Mouse (Mus musculus): ENCODE results near the gene Gyg.
"Not testable (repeated sequence)": the region's sequence is repeated elsewhere in the genome, so short reads cannot be mapped to it uniquely, and the experiment has no call there.

The Gyg gene

DNA sequence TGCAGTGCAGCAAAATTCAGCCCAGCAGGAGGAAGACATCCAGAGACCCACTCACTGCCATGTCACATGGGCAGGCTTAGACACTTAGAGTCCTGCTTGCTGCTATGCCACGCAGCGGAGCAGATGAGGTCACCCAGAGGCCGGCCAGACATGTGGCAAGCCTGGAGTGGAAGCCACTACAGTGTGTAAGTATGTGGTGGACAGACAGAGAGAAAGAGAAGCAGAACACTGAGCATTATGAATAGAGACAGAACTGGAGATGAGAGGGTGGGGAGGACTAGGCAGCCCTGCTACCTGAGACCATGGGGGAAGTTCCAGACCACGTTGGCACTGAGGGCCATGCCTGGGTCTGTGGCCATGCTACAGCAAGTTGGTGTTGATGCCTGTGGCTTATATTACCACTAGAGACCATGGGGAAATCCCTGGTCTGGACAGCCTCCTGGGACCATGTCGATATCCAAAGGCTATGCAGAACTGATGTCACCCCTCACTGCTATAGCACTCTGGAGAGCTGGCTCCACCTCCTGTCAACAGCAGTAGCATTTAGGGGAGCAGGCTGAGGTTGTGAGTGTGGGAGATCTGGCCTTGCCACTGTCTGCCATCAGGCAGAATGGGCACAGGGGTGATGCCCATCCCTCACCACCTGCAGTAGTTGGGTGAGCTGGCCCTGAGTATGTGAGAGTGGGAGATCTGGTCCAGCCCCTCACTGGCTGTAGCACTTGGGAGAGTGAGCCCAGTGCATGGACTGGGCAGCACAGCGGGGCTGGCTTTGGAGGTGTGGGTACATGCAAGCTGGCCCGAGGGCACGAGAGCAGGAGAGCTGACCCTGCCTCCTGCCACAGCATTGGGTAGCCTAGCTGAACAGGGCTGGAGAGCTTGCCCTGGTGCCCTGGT is 24.4 kb downstream of the Gyg start:
- no peak for DNase-seq (ENCODE audit: low spot score in 2 of 2)

DNA sequence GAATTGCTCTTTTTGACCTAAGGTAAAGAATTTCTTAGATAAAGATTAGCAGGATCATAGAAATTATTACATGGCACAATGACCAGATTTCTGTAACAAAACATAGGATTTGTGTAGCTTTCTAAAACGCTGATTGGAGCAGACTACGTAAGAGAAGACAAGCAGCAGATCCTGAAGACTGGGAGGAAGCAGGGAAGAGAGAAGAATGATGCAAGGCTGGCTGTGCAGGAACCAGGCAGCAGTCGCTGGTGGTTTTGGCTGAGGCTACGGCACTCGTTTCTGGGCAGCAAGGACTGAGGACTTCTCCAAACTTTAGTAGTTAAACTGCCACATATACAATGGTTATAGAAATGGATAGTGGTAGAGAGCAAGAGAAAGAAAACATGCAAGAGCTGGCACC is 25.6 kb downstream of the Gyg start:
- DNase-seq (ENCODE audit: low spot score in 2 of 2) = no peak

DNA sequence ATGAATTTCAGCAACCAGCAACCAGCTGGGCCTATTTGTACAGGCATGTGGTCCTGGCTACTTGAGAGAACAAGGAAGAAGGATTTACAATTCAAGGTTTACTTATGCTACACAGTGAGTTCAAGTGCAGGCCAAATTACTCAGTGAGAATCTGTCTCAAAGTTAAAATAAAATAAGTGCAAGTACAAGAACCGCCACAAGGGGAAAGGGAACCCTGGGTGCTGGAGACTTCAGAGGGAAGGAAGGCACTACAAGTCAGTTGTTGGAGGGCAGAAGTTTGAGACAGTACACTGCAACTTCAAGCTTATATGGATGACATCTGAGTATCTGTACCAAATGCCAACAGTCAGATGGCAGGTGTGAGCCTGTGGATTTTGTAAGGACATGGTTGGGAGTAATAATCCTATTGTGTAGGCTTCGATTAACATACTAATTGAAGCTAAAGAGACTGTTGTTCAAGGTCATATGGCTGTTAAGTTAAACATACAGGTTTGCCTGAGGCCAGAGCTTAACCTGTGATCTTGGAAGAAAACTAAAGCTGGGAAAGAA is 28.0 kb downstream of the Gyg start:
- DNase-seq (ENCODE audit: low spot score in 2 of 2) = no peak

DNA sequence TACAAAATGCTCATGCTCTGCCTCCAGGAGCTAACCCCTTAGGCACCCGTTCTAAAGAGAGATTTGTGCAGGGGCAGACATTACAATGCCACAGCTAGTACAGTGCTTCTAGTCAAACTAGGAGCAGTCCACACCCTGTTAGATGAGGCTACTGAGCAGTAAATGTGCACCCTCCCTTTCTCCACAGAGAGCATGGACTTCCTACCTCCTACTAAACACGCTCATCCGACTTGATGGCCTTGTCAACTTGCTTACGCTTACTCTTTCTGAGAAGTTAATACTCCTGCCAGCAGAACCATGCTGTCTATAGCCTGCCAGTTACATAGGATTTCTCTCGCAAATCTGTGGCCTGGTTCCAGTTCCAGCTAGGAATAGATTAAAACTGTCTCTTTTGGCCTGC is 29.5 kb downstream of the Gyg start:
- DNase-seq (ENCODE audit: low spot score in 2 of 2) = no peak

DNA sequence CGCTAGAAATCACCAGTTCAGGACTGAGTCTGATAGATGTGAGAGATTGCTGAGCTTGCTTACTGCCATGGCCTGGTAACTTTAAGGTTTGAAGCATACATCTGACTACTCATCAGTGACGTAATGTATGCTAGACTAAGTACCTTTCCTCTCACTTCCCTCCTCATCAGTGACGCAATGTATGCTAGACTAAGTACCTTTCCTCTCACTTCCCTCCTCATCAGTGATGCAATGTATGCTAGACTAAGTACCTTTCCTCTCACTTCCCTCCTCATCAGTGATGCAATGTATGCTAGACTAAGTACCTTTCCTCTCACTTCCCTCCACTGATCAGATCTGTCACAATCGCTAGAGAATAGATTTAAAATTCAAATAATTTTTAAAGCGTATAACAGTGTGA is 33.5 kb downstream of the Gyg start:
- DNase-seq (ENCODE audit: low spot score in 2 of 2) = not testable (repeated sequence)

DNA sequence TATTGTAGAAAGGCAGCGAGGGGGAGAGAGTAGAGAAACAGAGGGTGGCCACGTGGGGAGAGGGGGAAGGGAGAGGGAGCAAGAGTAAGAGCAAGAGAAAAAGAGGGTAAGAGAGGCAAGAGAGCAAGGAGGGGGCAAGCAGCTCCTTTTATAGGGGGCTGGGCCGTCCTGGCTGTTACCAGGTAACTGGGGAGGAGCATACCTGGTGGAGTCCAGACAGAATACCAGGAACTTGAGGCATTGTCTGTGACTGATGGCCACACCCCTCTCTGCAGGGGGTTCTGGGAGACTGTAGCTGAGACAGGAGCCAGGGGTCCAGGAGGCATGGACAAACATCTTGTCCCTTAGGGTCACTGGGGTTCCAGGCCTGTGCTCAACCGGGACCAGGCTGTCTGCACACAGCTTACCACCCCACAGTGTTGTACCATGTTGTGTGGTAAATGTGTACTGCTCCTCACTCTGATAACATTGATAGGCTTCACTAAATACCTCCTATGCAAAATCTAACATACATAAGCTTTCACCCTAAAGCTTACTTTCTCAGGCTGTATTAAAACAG is 35.4 kb downstream of the Gyg start:
- no peak for DNase-seq (ENCODE audit: low spot score in 2 of 2)

DNA sequence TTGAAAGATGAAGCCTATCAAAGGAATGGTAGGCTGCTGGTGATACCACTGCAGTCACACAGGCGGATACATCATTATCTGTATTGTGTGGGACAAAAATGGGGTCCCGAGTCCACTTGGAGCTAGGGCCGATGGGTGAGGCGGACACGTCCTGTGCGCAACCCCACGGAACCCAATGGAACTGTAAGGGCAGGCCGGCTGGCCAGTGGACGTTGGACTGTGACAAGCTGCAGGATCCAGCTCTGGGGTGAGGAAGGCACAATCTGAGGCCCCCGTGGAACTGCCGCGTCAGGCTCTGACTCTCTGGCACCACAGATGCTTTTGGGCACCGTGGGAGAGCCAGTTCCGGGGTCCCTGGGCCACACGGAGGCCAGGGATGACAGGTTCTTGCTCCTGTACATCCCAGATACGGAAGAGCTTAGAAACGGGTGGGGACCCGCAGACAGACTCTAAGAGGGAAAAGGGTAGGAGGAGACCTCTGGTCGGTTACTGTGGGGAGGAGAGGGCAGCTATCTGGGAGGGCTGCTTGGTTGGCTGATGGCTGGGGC is 36.0 kb downstream of the Gyg start:
- no peak for DNase-seq (ENCODE audit: low spot score in 2 of 2)

DNA sequence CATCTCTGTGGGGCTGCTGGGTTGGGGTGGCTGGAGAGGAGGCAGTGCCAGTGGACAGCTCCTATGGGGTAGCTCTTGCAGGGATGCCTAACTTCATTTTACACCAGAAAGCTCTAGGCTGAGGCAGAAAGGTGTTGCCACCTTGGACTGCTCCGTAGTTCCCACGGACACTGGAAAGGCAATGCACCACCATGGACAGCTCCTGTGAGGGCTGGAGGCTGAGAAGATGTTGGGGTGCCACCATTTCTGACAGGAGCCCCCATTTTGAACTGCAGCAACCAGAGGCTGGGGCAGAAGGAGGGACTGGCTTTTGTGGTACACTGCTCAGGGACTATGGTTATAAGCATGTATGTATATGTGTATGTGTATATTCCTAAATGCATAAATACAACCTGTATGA is 43.2 kb downstream of the Gyg start:
- no peak for DNase-seq (ENCODE audit: low spot score in 2 of 2)

DNA sequence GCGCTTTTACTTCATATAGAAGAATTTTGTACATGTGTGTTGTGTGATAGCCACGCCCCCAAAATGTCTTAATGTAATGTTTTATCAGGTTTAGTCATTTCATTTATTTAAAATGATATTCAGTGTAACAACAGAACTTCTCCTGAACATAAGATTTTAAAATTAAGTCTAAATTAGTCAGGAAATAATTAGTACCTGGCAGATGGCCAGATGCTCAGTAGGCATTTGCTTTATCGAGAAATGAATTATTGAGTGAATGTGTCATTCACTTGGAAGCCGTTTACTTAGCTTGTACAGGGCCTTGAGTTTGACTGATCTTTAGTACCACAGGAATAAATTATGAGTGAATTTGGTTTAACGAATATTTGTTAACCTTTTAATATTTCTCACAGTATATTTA is 46.2 kb downstream of the Gyg start:
- DNase-seq (ENCODE audit: low spot score in 2 of 2) = no peak

DNA sequence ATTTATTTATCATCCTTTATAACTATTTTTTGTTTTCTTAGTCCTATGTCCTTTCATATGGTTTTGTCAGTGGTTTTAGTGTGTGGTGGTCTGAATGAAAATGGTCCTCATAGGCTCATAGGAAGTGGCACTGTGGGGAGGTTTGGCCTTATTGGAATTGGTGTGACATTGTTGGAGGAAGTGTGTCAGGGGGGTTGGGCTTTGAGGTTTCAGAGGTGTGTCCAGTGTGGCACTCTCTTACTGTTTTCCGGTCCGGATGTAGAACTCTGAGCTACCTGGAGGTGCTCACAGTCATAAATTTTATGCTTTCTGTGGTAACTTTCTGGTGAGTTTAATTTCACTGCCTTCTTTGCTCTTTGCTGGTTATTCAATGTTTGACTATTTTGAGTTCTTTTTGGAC is 50.3 kb downstream of the Gyg start:
- DNase-seq (ENCODE audit: low spot score in 2 of 2) = no peak

DNA sequence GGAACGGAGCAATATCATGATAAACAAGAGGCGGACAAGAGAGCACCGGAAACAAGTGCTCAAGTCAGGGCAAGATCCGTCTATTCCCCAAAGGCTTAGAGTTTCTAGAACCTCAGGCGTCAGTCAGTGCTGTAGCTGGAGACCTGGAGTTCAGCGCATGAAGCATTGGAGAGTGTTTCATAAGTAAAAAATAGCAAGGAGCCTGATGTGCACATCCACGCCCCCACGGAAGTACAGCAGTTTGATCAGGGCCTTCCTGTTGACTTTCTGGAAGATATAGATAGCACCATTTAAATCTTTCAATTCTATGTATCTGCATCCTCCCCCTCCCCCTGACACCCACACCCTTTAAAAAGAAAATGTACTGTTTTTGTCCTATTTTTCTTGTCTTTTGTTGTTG is 50.8 kb downstream of the Gyg start:
- DNase-seq (ENCODE audit: low spot score in 2 of 2) = no peak

DNA sequence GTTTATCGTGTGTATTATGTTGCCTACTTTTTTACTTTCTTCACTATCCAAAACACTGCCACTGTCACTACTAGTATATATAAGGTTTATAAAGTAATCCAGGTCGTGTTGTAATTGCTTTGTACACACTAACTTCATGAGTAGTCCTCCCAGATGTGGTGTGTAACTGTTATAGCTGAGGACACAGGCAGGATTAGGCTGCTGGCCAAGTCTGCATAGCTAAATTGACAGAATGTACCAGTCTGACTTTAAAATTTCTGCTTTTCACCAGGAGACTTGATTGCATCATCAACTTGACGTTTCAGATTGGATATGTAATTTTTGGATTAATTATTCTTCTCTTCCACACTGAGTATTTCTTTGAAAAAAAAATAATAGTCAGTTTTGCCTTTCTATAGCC is 51.3 kb downstream of the Gyg start:
- DNase-seq (ENCODE audit: low spot score in 2 of 2) = no peak

DNA sequence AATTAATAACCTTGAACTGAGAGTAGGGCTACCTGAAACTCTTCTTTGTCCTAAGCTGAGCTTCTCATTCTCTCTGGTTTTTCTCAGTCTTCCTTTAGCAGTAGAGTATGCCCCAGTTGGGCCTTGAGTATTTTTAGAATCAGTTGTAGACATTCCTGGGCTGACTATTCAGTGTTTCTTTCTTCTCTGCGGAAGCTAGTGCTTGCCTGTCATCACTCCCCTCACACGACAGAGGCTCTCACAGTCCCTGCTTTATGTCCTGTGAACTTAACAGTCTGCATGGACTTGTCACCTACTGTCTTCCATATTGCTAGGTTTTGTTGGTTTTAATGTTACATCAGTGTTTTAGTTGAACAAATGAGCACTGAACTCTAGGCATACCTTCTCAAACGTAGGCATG is 73.0 kb downstream of the Gyg start:
- no peak for DNase-seq (ENCODE audit: low spot score in 2 of 2)

DNA sequence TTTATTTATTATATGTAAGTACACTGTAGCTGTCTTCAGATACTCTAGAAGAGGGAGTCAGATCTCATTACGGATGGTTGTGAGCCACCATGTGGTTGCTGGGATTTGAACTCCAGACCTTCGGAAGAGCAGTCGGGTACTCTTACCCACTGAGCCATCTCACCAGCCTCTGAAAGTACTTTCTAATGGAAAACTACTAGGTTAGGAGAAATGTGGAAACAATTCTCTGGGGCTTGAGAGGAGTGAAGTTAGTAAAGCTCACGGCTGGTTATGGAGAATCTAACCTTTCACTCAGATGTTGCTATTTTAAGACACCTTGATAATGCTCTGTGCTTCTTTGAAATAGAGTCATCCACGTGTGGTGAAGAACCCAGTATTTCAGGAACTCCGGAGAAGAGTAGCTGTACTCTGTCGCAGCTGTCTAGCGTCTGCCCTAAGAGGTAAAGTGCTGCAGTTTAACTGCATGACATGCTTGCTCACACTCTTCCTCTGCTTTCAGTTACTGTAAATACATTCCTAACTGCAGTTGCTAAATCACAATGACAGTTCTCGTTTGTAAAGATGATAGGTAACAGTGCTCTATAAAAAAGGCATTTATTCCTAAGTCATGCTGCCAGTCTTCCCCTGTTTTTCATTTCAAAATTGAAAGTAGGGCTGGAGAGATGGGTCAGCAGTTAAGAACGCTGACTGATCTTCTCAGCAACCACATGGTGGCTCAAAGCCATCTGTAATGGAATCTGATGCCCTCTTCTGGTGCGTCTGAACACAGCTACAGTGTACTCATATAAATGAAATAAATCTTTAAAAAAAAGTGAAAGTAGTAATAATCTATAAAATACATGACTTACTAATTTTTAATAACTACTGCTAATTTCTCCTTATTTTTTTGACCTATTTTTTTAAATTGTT is 78.7 kb downstream of the Gyg start:
- DNase-seq (ENCODE audit: low spot score in 2 of 2) = no peak
